Mouse (Mus musculus): ENCODE data around the gene Bfar. TPM values are rescaled to one million over a fixed set of nuclear protein-coding genes. Genes with fewer than 3 reads are reported as not detected.
A peak's percentile ranks its signal among the peaks of the same experiment; 100 is the strongest.
"Not testable (repeated sequence)": the region's sequence is repeated elsewhere in the genome, so short reads cannot be mapped to it uniquely, and the experiment has no call there.

Bfar gene
- polyA plus RNA-seq (2012; fragmentation: generic; extraction: Trizol) = 12.6 TPM

DNA sequence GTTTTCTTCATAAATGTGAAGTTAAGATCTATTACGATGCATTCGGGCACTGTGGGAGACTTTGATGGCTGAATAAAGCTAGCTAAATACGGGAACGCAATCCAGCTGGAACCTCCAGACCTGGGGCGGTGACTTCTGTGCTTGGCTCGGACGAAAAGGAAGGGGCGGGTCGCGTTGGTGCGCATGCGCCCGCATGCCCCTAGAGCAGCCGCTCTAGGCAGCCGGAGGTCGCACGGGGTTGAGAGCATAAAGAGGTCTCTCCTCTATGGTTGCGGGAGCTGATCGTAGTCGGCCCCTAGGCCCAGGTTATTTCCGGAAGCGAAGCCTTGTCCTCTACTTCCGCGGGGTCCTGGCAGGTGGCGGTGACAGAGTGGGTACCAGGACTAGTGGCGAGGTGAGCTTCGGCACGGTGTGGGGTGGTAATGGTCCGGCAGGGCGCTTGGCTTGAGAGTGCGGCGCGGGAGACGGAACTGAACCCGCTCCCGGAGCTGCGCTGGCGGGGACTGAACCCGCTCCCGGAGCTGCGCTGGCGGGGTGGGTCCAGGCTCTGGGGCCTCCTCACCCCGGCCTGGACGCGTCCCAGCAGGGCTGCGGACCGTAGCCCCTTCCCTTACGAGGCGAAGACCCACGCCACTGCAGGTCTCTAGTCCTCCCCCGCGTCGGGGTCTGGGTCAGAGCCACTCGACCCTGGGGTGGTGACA, at the start of gene Bfar, which contains the start of gene 3110001I22Rik:
Gene Bfar, plus strand, starts transcription at position 174 of the 701 bp plus-strand sequence.
Gene 3110001I22Rik, plus strand, starts transcription at position 245 of the 701 bp plus-strand sequence.
- Histone ChIP-seq H3K79me2 (ENCODE audit: control insufficient read depth, insufficient read depth) (peaks cover 20% of the 10 kb centered on the region), H3K4me2 (ENCODE audit: low read depth) (peak within 1 kb of the TSS; percentile 92), H3K27me3 (ENCODE audit: control insufficient read depth, insufficient read depth, insufficient read length) (no peaks in the 10 kb centered on the region), H3ac (ENCODE audit: control insufficient read depth, insufficient read length) (peak within 1 kb of the TSS; percentile 78), H3K36me3 (ENCODE audit: control insufficient read depth, insufficient read depth) (peaks cover 5% of the 10 kb centered on the region), H3K4me3 (peak within 1 kb of the TSS; percentile 92)
- TF ChIP-seq POLR2A (IDR thresholded peaks at IDR 0.05; ENCODE audit: insufficient read length, low read depth) (peak; percentile 76), MYOD1 (IDR thresholded peaks at IDR 0.05; ENCODE audit: control insufficient read depth in 1 of 3, insufficient read length in 2 of 3, low read depth in 2 of 3) (peak in 1 of 3 experiments; percentile 16), POLR2AphosphoS2 (IDR thresholded peaks at IDR 0.05; ENCODE audit: insufficient read length, low read depth) (peak; percentile 90), USF1 (IDR thresholded peaks at IDR 0.05; ENCODE audit: low read depth) (no peak), SRF (IDR thresholded peaks at IDR 0.05; ENCODE audit: control insufficient read depth, insufficient read length, low read depth) (peak; percentile 60), E2F4 (IDR thresholded peaks at IDR 0.05; ENCODE audit: insufficient read depth) (no peak)

DNA sequence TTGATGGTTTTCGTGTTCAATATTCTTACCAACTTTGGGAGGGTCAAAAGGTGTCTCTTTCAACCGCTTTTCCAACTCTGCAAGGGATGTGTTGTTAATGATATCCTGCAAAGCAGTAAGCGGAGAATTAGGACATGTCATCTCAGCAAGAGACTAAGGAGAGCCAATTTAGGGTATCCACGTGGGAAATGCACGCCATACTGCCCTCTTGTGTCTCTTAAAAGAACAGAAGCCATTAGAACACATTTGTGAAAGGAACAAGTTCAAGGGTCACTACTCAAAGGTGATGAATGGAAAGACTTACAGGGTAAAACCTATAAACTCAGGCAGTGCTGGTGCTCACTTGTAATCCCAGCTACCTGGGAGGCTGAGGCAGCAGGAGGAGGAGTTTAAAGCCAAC, 43.3 kb upstream of the Bfar start:
- Histone ChIP-seq H3K27me3 (ENCODE audit: control insufficient read depth, insufficient read depth, insufficient read length) (no peaks in the 10 kb centered on the region), H3K4me2 (ENCODE audit: low read depth) (no peak overlapping the region), H3K4me3 (no peak overlapping the region), H3K79me2 (ENCODE audit: control insufficient read depth, insufficient read depth) (no peaks in the 10 kb centered on the region), H3K36me3 (ENCODE audit: control insufficient read depth, insufficient read depth) (peaks cover 12% of the 10 kb centered on the region), H3ac (ENCODE audit: control insufficient read depth, insufficient read length) (no peak overlapping the region)
- no peak for TF ChIP-seq MYOG (IDR thresholded peaks at IDR 0.05; ENCODE audit: control insufficient read depth in 1 of 3, insufficient read depth in 1 of 3, insufficient read length in 2 of 3, low read depth in 2 of 3)
- no peak for TF ChIP-seq SRF (IDR thresholded peaks at IDR 0.05; ENCODE audit: control insufficient read depth, insufficient read length, low read depth)
- TF ChIP-seq E2F4 (IDR thresholded peaks at IDR 0.05; ENCODE audit: insufficient read depth) = no peak
- no peak for TF ChIP-seq POLR2AphosphoS2 (IDR thresholded peaks at IDR 0.05; ENCODE audit: insufficient read length, low read depth)
- no peak for TF ChIP-seq MYOD1 (IDR thresholded peaks at IDR 0.05; ENCODE audit: control insufficient read depth in 1 of 3, insufficient read length in 2 of 3, low read depth in 2 of 3)
- TF ChIP-seq TCF12 (IDR thresholded peaks at IDR 0.05; ENCODE audit: insufficient read depth, poor library complexity, severe bottlenecking) = no peak
- no peak for TF ChIP-seq TCF3 (IDR thresholded peaks at IDR 0.05; ENCODE audit: insufficient read length, low read depth)
- no peak for TF ChIP-seq REST (IDR thresholded peaks at IDR 0.05; ENCODE audit: insufficient read depth, insufficient read length)
- TF ChIP-seq USF1 (IDR thresholded peaks at IDR 0.05; ENCODE audit: low read depth) = no peak
- TF ChIP-seq CEBPB (IDR thresholded peaks at IDR 0.05; ENCODE audit: insufficient read depth, poor library complexity, severe bottlenecking) = no peak

DNA sequence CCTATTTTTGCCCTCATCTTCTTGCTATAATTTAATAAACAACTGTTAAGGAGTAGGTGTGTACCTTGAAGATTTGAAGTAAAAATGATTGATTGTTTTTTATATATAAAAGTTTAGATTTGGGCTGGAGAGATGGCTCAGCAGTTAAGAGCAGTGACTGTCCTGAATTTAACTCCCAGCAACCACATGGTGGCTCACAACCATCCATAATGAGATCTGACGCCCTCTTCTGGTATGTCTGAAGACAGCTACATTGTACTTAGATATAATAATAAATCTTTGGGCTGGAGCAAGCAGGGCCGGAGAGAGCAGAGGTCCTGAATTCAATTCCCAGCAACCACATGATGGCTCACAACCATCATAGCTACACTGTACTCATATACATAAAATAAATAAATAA, 33.5 kb upstream of the Bfar start:
- H3K79me2 ChIP-seq (ENCODE audit: control insufficient read depth, insufficient read depth); H3K4me3 ChIP-seq; H3K4me2 ChIP-seq (ENCODE audit: low read depth); H3ac ChIP-seq (ENCODE audit: control insufficient read depth, insufficient read length); H3K36me3 ChIP-seq (ENCODE audit: control insufficient read depth, insufficient read depth); H3K27me3 ChIP-seq (ENCODE audit: control insufficient read depth, insufficient read depth, insufficient read length): not testable (repeated sequence)

DNA sequence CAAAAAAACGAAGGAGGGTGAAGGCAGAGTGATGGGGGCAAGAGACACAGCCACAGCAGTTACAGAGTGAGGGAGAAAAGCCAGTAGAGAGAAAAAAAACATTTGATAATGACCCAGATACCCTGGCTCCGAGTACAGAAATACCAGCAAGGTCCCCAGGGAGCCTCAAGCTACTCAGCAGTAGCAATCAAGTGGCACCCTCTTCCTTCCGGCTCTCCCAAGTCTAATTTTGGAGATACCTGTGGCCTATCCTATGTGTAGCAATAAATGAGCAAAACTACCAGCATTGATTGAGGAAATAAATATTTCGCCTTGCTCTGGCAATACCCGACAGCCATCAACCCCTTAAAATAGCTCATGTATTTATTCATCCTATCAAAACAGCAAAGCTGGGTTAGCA, 32.1 kb upstream of the Bfar start:
- Histone ChIP-seq H3ac (ENCODE audit: control insufficient read depth, insufficient read length) (no peak overlapping the region), H3K4me3 (no peak overlapping the region), H3K36me3 (ENCODE audit: control insufficient read depth, insufficient read depth) (peaks cover 8% of the 10 kb centered on the region), H3K79me2 (ENCODE audit: control insufficient read depth, insufficient read depth) (no peaks in the 10 kb centered on the region), H3K27me3 (ENCODE audit: control insufficient read depth, insufficient read depth, insufficient read length) (no peaks in the 10 kb centered on the region), H3K4me2 (ENCODE audit: low read depth) (no peak overlapping the region)
- TF ChIP-seq E2F4 (IDR thresholded peaks at IDR 0.05; ENCODE audit: insufficient read depth) (no peak), POLR2A (IDR thresholded peaks at IDR 0.05; ENCODE audit: insufficient read length, low read depth) (no peak), SRF (IDR thresholded peaks at IDR 0.05; ENCODE audit: control insufficient read depth, insufficient read length, low read depth) (no peak)

DNA sequence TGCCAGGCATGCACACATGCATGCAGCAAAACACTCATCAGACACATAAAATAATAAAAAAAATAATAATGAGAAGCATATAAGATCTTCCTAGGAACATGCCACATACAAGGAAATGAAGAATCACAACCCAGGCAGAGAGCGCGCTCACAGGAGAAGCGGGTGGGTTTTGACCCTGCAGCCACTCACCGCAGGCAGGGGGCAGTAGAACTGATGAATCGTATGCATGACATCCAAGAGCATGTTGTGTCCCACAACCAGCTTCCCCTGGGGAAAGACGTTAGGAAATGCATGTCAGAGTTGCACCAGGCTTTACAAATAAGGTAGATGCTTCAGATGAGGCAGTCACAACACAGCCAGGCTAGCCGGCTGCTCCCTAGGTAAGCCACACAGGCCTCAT, 31.6 kb upstream of the Bfar start:
- no peak overlapping the region for H3K4me2 ChIP-seq (ENCODE audit: low read depth)
- no peaks in the 10 kb centered on the region for H3K27me3 ChIP-seq (ENCODE audit: control insufficient read depth, insufficient read depth, insufficient read length)
- no peak overlapping the region for H3K4me3 ChIP-seq
- H3ac ChIP-seq (ENCODE audit: control insufficient read depth, insufficient read length) = no peak overlapping the region
- H3K36me3 ChIP-seq (ENCODE audit: control insufficient read depth, insufficient read depth) = peaks cover 8% of the 10 kb centered on the region
- TF ChIP-seq MYOD1 (IDR thresholded peaks at IDR 0.05; ENCODE audit: control insufficient read depth in 1 of 3, insufficient read length in 2 of 3, low read depth in 2 of 3) (no peak), REST (IDR thresholded peaks at IDR 0.05; ENCODE audit: insufficient read depth, insufficient read length) (no peak), TCF3 (IDR thresholded peaks at IDR 0.05; ENCODE audit: insufficient read length, low read depth) (no peak), CEBPB (IDR thresholded peaks at IDR 0.05; ENCODE audit: insufficient read depth, poor library complexity, severe bottlenecking) (no peak), SRF (IDR thresholded peaks at IDR 0.05; ENCODE audit: control insufficient read depth, insufficient read length, low read depth) (no peak), MAX (IDR thresholded peaks at IDR 0.05; ENCODE audit: low read depth) (no peak), MYOG (IDR thresholded peaks at IDR 0.05; ENCODE audit: control insufficient read depth in 1 of 3, insufficient read depth in 1 of 3, insufficient read length in 2 of 3, low read depth in 2 of 3) (no peak), TCF12 (IDR thresholded peaks at IDR 0.05; ENCODE audit: insufficient read depth, poor library complexity, severe bottlenecking) (no peak), POLR2AphosphoS2 (IDR thresholded peaks at IDR 0.05; ENCODE audit: insufficient read length, low read depth) (no peak), POLR2A (IDR thresholded peaks at IDR 0.05; ENCODE audit: insufficient read length, low read depth) (no peak), USF1 (IDR thresholded peaks at IDR 0.05; ENCODE audit: low read depth) (no peak), E2F4 (IDR thresholded peaks at IDR 0.05; ENCODE audit: insufficient read depth) (no peak)
- H3K79me2 ChIP-seq (ENCODE audit: control insufficient read depth, insufficient read depth) = no peaks in the 10 kb centered on the region
